Mouse (Mus musculus) T-cell, adult 2 months (primary cell): ENCODE measurements around the gene Runx3.

Experiments
- DNase-seq: peaks from one replicate; pipeline ENCODE4 v3.0.0; 2022; ENCODE audit warnings: low spot score

The Runx3 gene

GRCm38 (mm10) chr4:135120342-135121100 lies at the start of gene Runx3:
Gene Runx3 (plus strand): TSS chr4:135120652.
- DNase-seq, result peak; percentile 97

GRCm38 (mm10) chr4:135072671-135073070 lies 47.8 kb upstream of the Runx3 start:
- no peak for DNase-seq

- DNase-seq, result no peak
These were observed 46.9 kb upstream of the Runx3 start for GRCm38 (mm10) chr4:135073523-135073922.

- no peak for DNase-seq
These were observed 45.8 kb upstream of the Runx3 start for GRCm38 (mm10) chr4:135074646-135075045.

- DNase-seq, result no peak
These were observed 45.1 kb upstream of the Runx3 start for GRCm38 (mm10) chr4:135075360-135075759.

- no peak for DNase-seq
These were observed 43.8 kb upstream of the Runx3 start for GRCm38 (mm10) chr4:135076611-135077010.

- no peak for DNase-seq
These were observed 43.3 kb upstream of the Runx3 start for GRCm38 (mm10) chr4:135077196-135077595.

- peak; percentile 89 for DNase-seq
These were observed 40.4 kb upstream of the Runx3 start for GRCm38 (mm10) chr4:135079859-135080640.

GRCm38 (mm10) chr4:135080641-135080920 lies 39.9 kb upstream of the Runx3 start:
- DNase-seq, result no peak

GRCm38 (mm10) chr4:135083089-135083488 lies 37.4 kb upstream of the Runx3 start:
- DNase-seq, result no peak

GRCm38 (mm10) chr4:135085077-135085853 lies 35.2 kb upstream of the Runx3 start:
- DNase-seq, result no peak

GRCm38 (mm10) chr4:135090613-135091012 lies 29.8 kb upstream of the Runx3 start:
- DNase-seq, result no peak

- no peak for DNase-seq
These were observed 27.6 kb upstream of the Runx3 start for GRCm38 (mm10) chr4:135092871-135093270.

- no peak for DNase-seq
These were observed 24.8 kb upstream of the Runx3 start for GRCm38 (mm10) chr4:135095693-135096092.

GRCm38 (mm10) chr4:135097910-135098891 lies 22.3 kb upstream of the Runx3 start:
- DNase-seq, result peak; percentile 68

- DNase-seq, result no peak
These were observed 18.3 kb upstream of the Runx3 start for GRCm38 (mm10) chr4:135102019-135102740.

GRCm38 (mm10) chr4:135102761-135103160 lies 17.7 kb upstream of the Runx3 start:
- peak; percentile 59 for DNase-seq

GRCm38 (mm10) chr4:135103800-135104199 lies 16.7 kb upstream of the Runx3 start:
- DNase-seq, result peak; percentile 54

GRCm38 (mm10) chr4:135106968-135107367 lies 13.5 kb upstream of the Runx3 start:
- DNase-seq, result no peak

GRCm38 (mm10) chr4:135108666-135109065 lies 11.8 kb upstream of the Runx3 start:
- peak; percentile 45 for DNase-seq

- no peak for DNase-seq
These were observed 6.8 kb upstream of the Runx3 start for GRCm38 (mm10) chr4:135113656-135114055.
